Mouse (Mus musculus) neutrophil, adult 65 days (primary cell): ENCODE data around the gene Gcsam. TPM values are rescaled to one million over a fixed set of nuclear protein-coding genes. Genes with fewer than 3 reads are reported as not detected.

ENCODE experiments used
- total RNA-seq: library from RNA; stranded (reverse); gene quantifications from 2 replicates; pipeline ENCODE4 v1.2.4, GENCODE M21; 2023

Gcsam gene
- total RNA-seq = not detected in 2 replicates

DNA sequence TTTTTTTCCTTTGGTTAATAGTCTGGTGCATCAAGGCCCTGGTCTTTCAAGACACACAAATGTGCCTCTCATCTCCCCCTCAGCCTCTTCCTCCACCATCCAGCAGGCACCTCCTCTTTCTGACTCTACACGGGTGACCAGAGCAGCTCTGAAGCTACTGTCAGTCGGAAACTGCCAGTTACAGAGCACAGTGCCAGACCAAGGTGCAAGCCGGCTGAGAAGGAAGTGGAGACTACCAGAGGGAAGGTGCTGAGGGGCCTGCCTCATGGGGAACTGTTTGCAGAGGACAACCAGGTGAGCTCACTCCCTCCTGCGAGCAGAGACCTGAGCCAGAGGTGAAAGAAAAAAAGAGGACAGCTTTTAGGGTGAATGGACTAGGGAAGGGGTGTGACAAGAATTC lies at the start of gene Gcsam:
Gcsam (plus strand) TSS at position 114 of the 400 bp plus-strand sequence.

DNA sequence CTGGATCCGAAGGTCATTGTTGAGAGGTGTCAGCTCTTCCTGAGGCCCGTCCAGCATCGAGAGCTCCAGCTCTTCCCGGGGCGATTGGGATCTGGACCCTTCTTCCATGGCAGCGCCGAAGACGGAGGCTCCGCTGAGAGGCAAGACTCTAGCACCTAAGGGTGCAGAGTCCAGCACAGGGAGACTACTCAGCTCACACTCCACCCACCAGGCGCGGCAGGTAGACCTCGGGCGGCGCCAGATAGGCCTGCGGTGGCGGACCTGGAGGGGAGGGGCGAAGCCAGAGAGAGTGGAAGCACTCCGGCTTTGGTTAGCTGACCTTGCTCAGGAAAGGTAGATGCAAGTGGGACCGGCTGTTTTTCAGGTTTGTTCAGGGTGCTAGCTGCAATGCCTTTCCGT lies 43.8 kb downstream of the Gcsam start, which contains the start of gene BC016579:
BC016579 (minus strand) TSS at position 135 of the 399 bp plus-strand sequence.

Other genes with a start within 250 kb of the Gcsam start
- 0.39 TPM in 1 of 2 replicates, not detected in the other for gene Cd200, start 201.3 kb upstream of the Gcsam start, total RNA-seq
- not detected in 2 replicates for gene Gm609, start 117.4 kb upstream of the Gcsam start, total RNA-seq
- not detected in 2 replicates for gene Gm17783, start 78.3 kb upstream of the Gcsam start, total RNA-seq
- not detected in 2 replicates for gene Slc9c1, start 75.1 kb upstream of the Gcsam start, total RNA-seq
- not detected in 2 replicates for gene BC016579, start 43.7 kb downstream of the Gcsam start, total RNA-seq
- gene Tmprss7, start 83.3 kb downstream of the Gcsam start, total RNA-seq = 0.69 TPM in 1 of 2 replicates, not detected in the other
- 0.54 TPM in 1 of 2 replicates, not detected in the other for gene Tagln3, start 114.2 kb downstream of the Gcsam start, total RNA-seq
- 20.4 and 23.8 TPM in 2 replicates for gene Abhd10, start 132.6 kb downstream of the Gcsam start, total RNA-seq